Mouse (Mus musculus) kidney, adult 8-10 months (tissue): ENCODE results near the gene Masp2.

Experiments
- DNase-seq, 2 experiments: peaks; one replicate each; pipeline ENCODE4 v3.0.0; 2022

Masp2 gene

DNA sequence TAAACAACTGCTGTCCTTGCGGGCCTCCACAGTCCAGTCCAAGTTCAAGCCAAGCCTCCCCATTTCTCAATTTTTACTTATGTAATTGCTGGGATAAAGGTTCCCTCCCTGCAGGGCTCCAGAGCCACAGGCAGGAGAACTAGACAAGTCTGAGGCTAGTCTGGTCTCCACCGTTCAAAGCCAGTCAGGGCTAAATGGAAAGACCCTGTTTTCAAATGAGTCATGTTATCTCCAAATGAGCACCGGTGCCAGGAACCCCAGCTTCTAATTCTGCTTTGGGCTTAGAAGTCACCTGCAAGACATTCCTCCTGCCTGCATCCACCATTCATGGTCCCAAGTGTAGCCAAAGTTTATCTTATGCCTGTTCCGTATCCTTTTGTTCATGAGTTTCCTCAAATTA, 483 bp upstream of the Masp2 start:
- no peak for DNase-seq

DNA sequence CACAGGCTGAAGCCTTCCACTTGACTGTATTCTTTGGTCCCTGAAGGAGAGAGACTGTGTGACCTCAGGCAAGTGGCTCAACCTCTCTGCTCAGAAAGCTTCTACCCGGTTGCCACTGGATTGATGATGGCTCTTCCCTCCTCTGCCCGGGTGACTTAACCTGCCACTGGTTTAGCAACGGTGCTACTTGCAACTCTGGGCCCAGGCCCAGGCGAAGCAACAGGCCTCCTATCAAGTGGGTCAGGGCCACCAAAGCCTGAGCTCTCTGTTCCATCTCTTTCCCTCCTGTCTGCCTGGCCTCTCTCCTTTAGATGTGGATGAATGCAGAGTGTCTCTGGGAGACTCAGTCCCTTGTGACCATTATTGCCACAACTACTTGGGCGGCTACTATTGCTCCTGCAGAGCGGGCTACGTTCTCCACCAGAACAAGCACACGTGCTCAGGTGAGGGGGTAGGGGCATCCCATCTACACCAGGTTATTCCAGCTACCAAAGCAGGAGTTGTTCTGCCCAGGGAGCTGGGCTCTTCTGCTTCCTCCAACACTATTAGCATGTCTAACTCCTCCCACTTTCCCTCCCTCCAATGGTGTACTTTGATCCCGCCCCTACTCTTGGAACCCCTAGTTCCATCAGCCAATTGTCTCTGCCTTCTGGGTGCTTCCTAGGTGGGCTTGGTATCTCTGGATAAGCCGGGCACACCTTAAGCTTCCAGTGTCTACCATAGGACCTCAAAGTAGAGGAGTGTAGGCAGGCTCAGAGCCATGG, 1.2 kb downstream of the Masp2 start:
- no peak for DNase-seq

- no peak for DNase-seq
Observed at GRCm38 (mm10) chr4:148604141-148604540, 1.8 kb downstream of the Masp2 start.

GRCm38 (mm10) chr4:148604541-148605165, 2.3 kb downstream of the Masp2 start:
- peak; percentile 58 to 83 for DNase-seq

DNA sequence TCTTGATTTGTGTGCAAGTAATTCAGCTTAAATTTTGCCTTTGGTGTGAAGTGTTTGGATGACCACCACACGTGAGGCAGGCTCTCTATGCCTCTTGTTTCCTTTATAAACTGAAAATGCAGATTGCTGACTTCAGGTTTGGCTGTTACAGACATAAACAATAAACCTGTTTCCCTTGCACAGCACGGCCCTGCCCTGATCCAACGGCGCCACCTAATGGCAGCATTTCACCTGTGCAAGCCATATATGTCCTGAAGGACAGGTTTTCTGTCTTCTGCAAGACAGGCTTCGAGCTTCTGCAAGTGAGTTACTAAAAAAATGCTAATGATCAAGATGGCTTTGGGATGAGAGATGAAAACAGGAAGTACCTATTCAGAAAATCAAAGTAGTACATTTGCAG, 5.4 kb downstream of the Masp2 start:
- peak; percentile 74 to 85 for DNase-seq

DNA sequence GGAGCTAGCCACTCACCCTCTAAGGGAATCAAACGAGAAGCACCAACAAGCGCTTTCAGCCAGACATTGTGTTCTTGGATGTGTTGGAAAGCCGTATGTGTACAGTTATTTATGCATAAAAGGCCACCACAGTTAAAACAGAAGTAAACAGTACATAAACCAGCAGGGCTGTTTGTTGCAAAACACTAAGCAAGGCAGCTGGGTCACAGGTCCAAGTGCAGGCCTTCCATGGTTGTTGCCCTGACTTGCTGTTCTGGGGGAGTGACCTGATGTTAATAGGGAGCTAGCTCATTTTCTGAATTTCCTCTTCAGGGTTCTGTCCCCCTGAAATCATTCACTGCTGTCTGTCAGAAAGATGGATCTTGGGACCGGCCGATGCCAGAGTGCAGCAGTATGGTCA, 7.5 kb downstream of the Masp2 start:
- DNase-seq = no peak

DNA sequence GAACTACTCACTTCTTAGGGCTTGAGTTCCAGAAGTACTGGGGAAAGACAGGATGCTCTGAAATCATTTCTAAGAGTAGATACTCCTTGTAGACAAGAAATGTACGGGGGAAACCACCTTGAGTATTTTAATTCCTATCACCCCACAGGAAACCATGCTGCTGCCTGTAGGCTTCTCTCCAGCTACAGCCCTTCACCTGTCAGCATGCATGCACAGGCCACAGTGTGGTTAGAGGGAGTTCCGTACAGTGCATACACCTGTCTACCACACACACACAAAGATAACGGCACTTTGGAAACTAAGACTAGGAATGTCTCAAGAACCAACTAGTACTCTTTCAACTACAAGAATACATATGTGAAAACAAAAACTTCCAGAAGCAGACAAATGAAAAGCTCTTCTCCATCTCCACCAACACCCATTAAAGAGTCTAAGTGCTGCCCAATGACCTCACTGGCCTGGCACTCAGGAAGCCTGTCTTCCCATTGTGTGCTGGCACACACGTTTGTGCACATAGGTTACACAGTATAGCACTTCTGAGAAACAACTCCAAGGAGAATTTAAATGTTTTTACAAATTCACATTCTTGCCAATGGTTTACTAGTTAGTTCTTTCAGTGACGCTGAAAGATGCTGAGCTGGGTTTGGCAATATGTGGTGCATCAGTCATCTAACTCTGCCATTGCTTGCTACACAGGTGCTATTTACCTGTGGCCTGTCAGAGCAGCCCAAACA, 8.4 kb downstream of the Masp2 start:
- no peak for DNase-seq

- no peak for DNase-seq
Observed at GRCm38 (mm10) chr4:148612557-148612956, 10.2 kb downstream of the Masp2 start.

- no peak for DNase-seq
Observed at GRCm38 (mm10) chr4:148613738-148614137, 11.4 kb downstream of the Masp2 start.

- no peak for DNase-seq
Observed at GRCm38 (mm10) chr4:148619805-148620204, 17.5 kb downstream of the Masp2 start.

DNA sequence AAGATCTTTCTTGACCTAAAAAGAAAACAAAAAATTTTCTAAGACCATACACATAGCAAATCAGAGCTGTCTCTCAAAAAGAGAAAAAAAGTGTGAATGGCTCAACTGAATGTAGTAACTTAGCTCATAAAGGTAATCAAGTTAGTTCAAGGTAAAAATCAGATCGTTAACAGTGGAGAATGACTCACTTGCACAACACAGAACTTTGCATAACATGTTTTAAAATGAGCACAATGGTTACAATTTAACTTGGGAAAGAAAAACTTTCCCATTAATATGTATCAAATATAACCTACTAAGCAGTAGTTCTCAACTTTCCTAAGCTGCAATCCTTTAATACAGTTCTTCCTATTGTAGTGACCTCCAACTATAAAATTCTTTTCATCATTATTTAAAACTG, 18.4 kb downstream of the Masp2 start:
- no peak for DNase-seq

- DNase-seq = no peak
Observed at GRCm38 (mm10) chr4:148622485-148622884, 20.1 kb downstream of the Masp2 start.

DNA sequence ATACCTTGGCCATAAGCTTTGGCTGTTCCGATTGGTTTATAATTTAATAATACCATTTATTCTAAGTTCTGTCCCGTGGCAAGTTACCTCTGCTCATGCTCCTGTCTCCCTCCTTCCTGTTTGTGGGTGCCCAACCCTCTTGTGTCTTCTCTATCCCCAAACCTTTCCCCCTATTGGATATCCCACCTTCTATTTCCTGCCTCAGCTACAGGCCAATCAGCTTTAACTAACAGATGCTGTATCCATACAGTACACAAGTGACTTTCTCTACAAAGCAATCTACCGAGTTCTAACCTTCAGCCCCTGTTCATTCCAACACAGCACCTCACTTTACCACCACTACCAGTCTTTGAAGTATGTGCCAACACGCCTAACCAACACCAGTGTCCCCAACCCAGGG, 21.3 kb downstream of the Masp2 start:
- no peak for DNase-seq

GRCm38 (mm10) chr4:148625010-148625409, 22.7 kb downstream of the Masp2 start:
- no peak for DNase-seq

GRCm38 (mm10) chr4:148625756-148626622, 23.6 kb downstream of the Masp2 start:
- peak in 1 of 2 experiments; percentile 50 for DNase-seq

GRCm38 (mm10) chr4:148626623-148627185, 24.4 kb downstream of the Masp2 start, which contains the start of gene Tardbp:
Gene Tardbp (minus strand): TSS chr4:148627019.
- DNase-seq = peak; percentile 94 to 96

DNA sequence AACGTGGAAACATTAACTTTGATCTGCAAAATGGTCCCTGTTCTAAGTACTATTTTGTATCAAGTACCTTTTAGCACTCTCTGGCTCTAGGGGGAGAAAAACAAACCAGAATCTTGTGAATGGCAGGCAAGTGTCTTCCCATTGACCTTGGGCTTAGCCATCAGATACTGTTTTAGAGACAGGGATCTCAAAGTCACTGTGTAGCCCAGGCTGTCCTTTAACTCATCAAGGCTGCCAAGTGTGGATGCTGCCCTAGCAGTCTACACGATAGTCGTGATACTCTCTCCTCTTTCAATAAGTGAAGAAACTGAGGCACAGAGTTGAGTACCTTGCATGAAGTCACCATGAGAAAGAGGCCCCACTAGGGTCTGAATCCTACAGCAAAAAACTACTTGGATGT, 24.9 kb downstream of the Masp2 start:
- DNase-seq = no peak

DNA sequence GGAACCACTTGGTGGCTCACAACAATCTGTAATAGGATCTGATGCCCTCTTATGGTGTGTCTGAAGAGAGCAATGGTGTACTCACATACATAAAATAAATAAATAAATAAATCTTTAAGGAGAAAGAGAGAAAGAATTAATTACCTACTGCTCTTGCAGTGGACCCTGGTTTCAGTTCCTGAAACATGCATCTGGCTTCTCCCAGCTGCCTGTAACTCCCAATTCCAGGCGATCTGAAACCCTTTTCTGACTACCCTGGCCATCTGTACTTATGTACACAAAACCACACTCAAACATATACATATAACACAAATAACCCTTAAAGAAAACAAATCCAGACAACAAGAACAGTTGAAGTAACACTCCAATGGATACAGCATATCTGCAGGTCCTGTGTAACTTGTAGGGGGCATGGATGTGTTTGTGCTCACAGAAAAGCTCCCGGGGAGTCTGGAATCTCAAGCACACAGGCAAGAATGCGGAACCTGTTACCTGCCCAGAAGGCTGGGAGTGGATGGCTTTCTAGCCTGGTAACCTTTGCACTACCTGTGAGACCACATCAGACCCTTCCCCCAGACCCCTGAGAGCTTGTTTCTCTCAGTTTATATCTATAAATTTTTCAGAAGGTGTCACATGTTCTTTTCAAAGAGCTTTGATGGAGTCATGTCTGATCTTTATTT, 29.8 kb downstream of the Masp2 start:
- peak in 1 of 2 experiments; percentile 60 for DNase-seq

- no peak for DNase-seq
Observed at GRCm38 (mm10) chr4:148633395-148634061, 31.2 kb downstream of the Masp2 start.

DNA sequence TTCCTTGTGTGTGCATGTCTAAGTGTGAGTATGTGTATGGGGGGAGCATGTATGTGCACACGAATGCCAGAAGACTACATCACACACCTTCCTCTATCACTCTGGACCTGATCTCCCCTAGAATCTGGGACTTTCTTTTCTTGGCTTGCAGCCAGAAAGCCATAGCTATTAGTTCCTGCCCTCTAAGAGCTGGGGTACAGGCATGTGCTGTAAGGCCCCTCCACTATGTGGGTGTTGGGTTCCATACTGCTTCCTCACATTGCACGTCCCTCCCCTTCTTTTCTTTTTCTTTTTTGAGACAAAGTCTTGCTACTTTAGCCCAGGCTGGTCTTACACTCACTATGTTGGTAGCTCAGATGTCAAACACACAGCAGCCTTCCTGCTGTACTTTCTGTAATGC, 33.0 kb downstream of the Masp2 start:
- DNase-seq = no peak

- no peak for DNase-seq
Observed at GRCm38 (mm10) chr4:148638302-148638701, 35.9 kb downstream of the Masp2 start.
